Mouse (Mus musculus) olfactory bulb, adult 2 months (tissue): ENCODE results near the gene Syde1.

Experiments used
- CTCF ChIP-seq: fragments of 200-500 bp; IDR thresholded peaks from 2 replicates; pipeline ENCODE4 v1.5.1; 2012; ENCODE audit warnings: low read depth, mild to moderate bottlenecking, low read length, moderate library complexity; ENCODE audit not compliant: insufficient read depth
- POLR2A ChIP-seq: fragments of 200-500 bp; IDR thresholded peaks from 2 replicates; pipeline ENCODE4 v1.6.1; 2012; ENCODE audit warnings: mild to moderate bottlenecking, low read depth, low read length, moderate library complexity; ENCODE audit not compliant: insufficient read depth

GRCm38 (mm10) chr10:78590744-78591143 lies 1.0 kb downstream of the Syde1 start:
- TF ChIP-seq CTCF (no peak), POLR2A (no peak)
